Mouse (Mus musculus): ENCODE data around the gene Fez2.

Gene Fez2

GRCm38 (mm10) chr17:78407581-78407980, 10.4 kb downstream of the Fez2 start:
- no peak for DNase-seq

DNA sequence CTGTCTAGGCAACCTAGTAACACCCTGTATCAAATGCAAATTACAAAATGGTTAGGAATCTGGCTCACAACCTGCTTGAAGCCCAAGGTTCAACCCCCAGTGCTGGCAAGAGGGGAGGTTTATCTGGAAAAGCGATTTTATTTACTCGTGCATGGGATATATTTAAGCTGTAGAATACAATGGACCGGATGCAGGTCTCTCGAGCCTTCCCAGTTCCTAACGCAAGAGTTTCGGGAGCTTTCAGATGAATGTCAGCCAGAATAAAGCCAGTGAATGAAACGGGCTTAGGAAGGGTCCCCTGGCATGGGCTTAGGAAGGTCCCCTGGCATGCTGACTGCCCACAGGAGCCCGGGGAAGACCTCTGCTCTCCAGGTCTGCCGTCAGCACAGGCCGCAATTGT, 11.1 kb downstream of the Fez2 start:
- DNase-seq = no peak

DNA sequence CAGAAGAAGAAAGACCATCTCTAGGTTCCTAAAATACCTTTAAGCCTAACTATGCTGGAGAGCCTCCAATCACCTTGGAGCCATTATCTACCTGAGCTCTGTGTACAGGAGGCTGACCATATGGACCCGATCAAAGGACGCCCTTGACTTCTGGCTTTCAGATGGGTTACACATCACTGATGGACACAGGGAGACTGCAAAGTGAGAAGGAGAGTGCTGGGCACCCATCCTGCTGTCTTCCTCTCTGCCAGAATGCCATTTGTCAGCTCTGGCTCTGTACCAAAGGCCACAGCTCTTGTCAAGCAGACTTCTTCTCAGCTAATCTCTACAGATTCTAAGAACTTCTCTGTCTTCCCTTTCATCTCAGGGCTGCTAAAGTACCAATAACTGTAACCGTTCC, 12.6 kb downstream of the Fez2 start:
- DNase-seq = no peak

GRCm38 (mm10) chr17:78403804-78404203, 14.1 kb downstream of the Fez2 start:
- DNase-seq = no peak

DNA sequence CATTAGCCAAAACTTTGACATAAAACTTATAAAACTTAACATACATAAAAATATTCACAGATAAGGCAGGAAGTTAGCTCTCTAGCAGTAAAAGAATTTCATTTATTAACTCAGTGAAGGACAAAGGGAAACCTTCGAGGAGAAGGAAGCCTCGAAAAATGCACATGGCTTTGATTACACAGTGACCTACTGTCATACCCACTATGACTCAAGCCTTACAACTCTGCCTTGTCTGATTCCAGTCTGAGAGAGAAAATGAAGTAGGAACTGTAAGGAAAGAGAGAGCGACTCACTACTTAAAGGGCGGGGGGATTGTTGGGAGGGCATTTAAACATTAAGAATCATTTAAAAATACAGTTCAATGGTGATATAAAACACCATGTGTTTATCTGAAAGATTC, 14.7 kb downstream of the Fez2 start:
- no peak for DNase-seq

GRCm38 (mm10) chr17:78402174-78402573, 15.8 kb downstream of the Fez2 start:
- DNase-seq = no peak

GRCm38 (mm10) chr17:78401713-78402112, 16.2 kb downstream of the Fez2 start:
- DNase-seq = no peak

- DNase-seq = no peak
These were observed 16.6 kb downstream of the Fez2 start for GRCm38 (mm10) chr17:78401311-78401710.

- no peak for DNase-seq
These were observed 17.7 kb downstream of the Fez2 start for GRCm38 (mm10) chr17:78400130-78400840.

DNA sequence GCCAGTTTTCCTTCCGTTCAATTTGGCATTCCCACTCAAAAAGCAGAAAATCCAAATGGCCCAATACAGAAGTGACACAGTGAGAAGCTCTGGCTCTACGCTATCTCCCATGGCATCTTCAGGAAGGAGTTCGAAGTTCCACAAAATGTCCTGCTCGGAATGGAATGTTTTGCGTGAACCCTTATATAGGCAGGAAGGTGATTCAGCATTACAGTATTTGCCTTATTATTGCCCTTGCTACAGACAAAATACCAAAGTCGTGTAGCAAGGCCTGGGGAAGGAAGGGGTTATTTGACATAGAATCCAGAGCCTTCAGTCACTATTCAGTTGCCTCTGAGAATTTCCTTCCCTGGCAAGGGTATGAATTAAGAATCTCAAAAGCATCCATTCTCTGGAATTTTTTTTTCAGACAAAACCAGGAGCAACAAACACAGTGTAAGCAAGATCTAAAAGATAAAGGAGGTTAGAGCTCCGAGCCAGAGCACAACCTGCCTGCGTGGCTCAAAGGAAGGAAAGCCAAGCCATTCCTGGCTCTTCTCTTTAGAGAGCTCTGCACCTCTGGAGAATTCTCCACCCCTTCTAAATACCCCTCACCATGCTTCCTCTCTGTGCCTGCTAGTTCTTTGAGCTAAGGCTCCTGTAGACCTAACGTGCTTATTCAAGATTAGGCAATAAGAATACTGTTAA, 25.4 kb downstream of the Fez2 start:
- no peak for DNase-seq

DNA sequence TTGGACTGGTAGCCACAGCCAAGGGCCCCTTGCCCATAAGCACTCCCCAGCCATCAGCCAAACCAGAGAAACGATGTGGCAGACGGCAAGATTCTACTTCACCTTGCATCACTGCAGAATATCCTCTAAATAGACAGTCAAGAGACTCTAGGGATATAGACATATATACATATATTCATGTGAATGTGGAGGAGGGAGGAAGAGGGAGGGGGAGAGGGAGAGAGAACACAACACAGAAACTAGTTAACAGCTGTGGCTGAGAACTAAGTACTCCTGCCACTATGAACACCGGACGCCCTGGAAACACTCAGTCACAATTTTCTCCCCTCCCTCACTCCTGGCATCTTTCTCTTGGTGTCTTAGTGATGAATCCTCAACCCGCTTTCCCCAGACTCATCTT, 28.4 kb downstream of the Fez2 start:
- no peak for DNase-seq

DNA sequence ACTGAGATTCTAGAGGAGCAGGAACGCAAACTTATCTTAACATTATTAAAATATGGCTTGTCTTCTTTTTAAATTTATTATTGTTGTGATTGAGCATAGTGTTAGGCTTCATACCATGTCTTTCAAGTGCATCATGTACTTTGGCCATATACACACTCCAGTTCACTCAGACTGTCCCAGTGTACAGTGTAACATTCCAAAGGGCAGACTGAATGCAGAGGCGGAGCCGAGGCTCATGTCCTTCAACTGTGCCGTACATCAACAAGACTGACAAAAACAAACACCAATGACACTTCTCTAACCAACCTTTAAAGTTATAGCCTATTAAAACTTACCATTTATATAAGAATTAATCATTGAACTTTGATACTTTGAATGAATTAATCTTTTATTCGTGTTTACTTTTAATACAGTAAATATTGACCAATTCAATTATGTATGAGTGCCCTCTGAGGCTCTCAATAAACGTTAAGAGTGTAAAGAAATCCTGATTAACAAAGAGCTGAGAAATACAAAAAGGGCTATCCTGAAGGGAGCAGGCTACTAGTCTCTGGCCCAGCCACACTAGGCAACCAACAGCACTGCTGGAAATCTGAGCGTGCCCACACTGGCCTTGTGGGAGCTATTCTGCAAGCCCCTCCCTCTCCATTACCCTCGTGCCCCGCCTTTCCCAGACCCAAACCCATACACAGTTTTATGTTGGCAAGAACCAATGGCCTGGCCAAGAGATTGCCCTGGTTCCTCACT, 29.7 kb downstream of the Fez2 start:
- no peak for DNase-seq

GRCm38 (mm10) chr17:78387665-78388064, 30.3 kb downstream of the Fez2 start:
- no peak for DNase-seq

GRCm38 (mm10) chr17:78382321-78382720, 35.6 kb downstream of the Fez2 start:
- DNase-seq = no peak

- DNase-seq = no peak
These were observed 38.2 kb downstream of the Fez2 start for GRCm38 (mm10) chr17:78379730-78380245.

GRCm38 (mm10) chr17:78379079-78379729, 38.7 kb downstream of the Fez2 start:
- no peak for DNase-seq

GRCm38 (mm10) chr17:78376587-78376986, 41.4 kb downstream of the Fez2 start:
- no peak for DNase-seq

GRCm38 (mm10) chr17:78374756-78375155, 43.2 kb downstream of the Fez2 start:
- no peak for DNase-seq

DNA sequence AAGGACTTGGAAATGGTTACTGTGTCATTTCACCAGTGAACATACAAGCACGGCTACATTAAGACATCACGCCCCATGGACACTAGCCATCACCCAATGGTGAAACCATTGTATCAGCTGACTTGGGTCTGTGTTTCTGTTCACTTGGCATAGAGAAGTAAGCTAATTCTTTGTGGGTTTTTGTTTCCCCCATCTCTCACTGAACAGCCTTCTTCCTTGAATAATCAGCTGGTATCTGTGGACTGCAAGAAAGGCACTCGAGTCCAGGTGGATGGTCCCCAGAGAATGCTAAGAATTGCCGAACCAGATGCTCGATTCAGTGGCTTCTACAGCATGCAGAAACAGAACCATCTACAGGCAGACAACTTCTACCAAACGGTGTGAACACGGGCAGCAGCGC, 44.1 kb downstream of the Fez2 start:
- DNase-seq = no peak

- DNase-seq = no peak
These were observed 44.8 kb downstream of the Fez2 start for GRCm38 (mm10) chr17:78373174-78373573.

- DNase-seq = no peak
These were observed 47.5 kb downstream of the Fez2 start for GRCm38 (mm10) chr17:78370445-78370844.

- no peak for DNase-seq
These were observed 49.5 kb downstream of the Fez2 start for GRCm38 (mm10) chr17:78368481-78368880.

DNA sequence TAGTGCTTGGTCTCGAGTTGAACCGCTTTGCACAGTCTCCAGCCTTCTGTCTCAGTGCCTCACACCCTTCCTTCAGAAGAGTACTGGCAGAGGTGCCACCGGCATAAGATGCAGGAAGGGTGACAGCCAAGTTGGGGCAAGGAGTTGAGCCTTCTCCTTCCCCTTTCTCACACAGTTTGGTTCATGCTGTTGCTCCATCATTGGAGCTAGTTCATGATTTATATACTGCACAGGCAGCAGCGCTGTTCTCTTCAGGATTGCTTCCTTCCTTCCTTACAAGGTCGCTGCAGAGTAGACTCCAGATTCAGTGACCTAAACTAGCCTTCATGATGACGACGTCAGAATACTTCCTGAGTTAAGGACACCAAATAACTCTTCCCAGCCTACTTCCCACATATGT, 51.9 kb downstream of the Fez2 start:
- no peak for DNase-seq
